Mouse (Mus musculus): ENCODE measurements around the gene Tnfrsf1b. TPM values are rescaled to one million over a fixed set of nuclear protein-coding genes. Genes with fewer than 3 reads are reported as not detected.

Gene Tnfrsf1b
- polyA plus RNA-seq, 1 experiment: 3.9 TPM

GRCm38 (mm10) chr4:145266505-145266904, 19.8 kb upstream of the Tnfrsf1b start:
- H3K36me3 ChIP-seq (ENCODE audit: control insufficient read depth, insufficient read depth, low read length, poor library complexity, severe bottlenecking): no peaks in the 10 kb centered on the region
- no peak overlapping the region for H3K27ac ChIP-seq (ENCODE audit: insufficient read depth, low read length)
- H3K9ac ChIP-seq (ENCODE audit: low read depth, poor library complexity, severe bottlenecking): no peak overlapping the region
- H3K4me1 ChIP-seq (ENCODE audit: control insufficient read depth, insufficient read depth, low read length): peaks cover 2% of the 10 kb centered on the region
- TF ChIP-seq POLR2A (IDR thresholded peaks at IDR 0.05; ENCODE audit: insufficient read depth, low read length): no peak
- H3K9me3 ChIP-seq (replicated peaks; ENCODE audit: control insufficient read depth, insufficient read depth, low read length, poor library complexity, severe bottlenecking): no peaks in the 10 kb centered on the region
- H3K4me3 ChIP-seq (ENCODE audit: low read depth, low read length): no peak overlapping the region
- no peaks in the 10 kb centered on the region for H3K27me3 ChIP-seq (ENCODE audit: control insufficient read depth, insufficient read depth, low read length, poor library complexity, severe bottlenecking)

GRCm38 (mm10) chr4:145264761-145265160, 18.1 kb upstream of the Tnfrsf1b start:
- Histone ChIP-seq H3K4me1 (ENCODE audit: control insufficient read depth, insufficient read depth, low read length) (peaks cover 5% of the 10 kb centered on the region), H3K27me3 (ENCODE audit: control insufficient read depth, insufficient read depth, low read length, poor library complexity, severe bottlenecking) (no peaks in the 10 kb centered on the region), H3K9ac (ENCODE audit: low read depth, poor library complexity, severe bottlenecking) (no peak overlapping the region), H3K9me3 (replicated peaks; ENCODE audit: control insufficient read depth, insufficient read depth, low read length, poor library complexity, severe bottlenecking) (no peaks in the 10 kb centered on the region), H3K4me3 (ENCODE audit: low read depth, low read length) (no peak overlapping the region), H3K36me3 (ENCODE audit: control insufficient read depth, insufficient read depth, low read length, poor library complexity, severe bottlenecking) (no peaks in the 10 kb centered on the region), H3K27ac (ENCODE audit: insufficient read depth, low read length) (no peak overlapping the region)
- TF ChIP-seq POLR2A (IDR thresholded peaks at IDR 0.05; ENCODE audit: insufficient read depth, low read length) (no peak), EP300 (IDR thresholded peaks at IDR 0.05; ENCODE audit: insufficient read depth, low read depth, low read length) (no peak), CTCF (IDR thresholded peaks at IDR 0.05; ENCODE audit: low read depth, low read length) (no peak)

- H3K27me3 ChIP-seq (ENCODE audit: control insufficient read depth, insufficient read depth, low read length, poor library complexity, severe bottlenecking): no peaks in the 10 kb centered on the region
Measured at GRCm38 (mm10) chr4:145263583-145263982, 16.9 kb upstream of the Tnfrsf1b start.

GRCm38 (mm10) chr4:145260802-145261201, 14.1 kb upstream of the Tnfrsf1b start:
- TF ChIP-seq POLR2A (IDR thresholded peaks at IDR 0.05; ENCODE audit: insufficient read depth, low read length) (no peak), EP300 (IDR thresholded peaks at IDR 0.05; ENCODE audit: insufficient read depth, low read depth, low read length) (no peak), CTCF (IDR thresholded peaks at IDR 0.05; ENCODE audit: low read depth, low read length) (no peak)
- Histone ChIP-seq H3K27me3 (ENCODE audit: control insufficient read depth, insufficient read depth, low read length, poor library complexity, severe bottlenecking) (no peaks in the 10 kb centered on the region), H3K27ac (ENCODE audit: insufficient read depth, low read length) (no peak overlapping the region), H3K4me1 (ENCODE audit: control insufficient read depth, insufficient read depth, low read length) (peaks cover 3% of the 10 kb centered on the region), H3K9me3 (replicated peaks; ENCODE audit: control insufficient read depth, insufficient read depth, low read length, poor library complexity, severe bottlenecking) (no peaks in the 10 kb centered on the region), H3K36me3 (ENCODE audit: control insufficient read depth, insufficient read depth, low read length, poor library complexity, severe bottlenecking) (no peaks in the 10 kb centered on the region), H3K9ac (ENCODE audit: low read depth, poor library complexity, severe bottlenecking) (no peak overlapping the region), H3K4me3 (ENCODE audit: low read depth, low read length) (no peak overlapping the region)

More at GRCm38 (mm10) chr4:145263583-145263982, 16.9 kb upstream of the Tnfrsf1b start:
- Histone ChIP-seq H3K27ac (ENCODE audit: insufficient read depth, low read length) (no peak overlapping the region), H3K36me3 (ENCODE audit: control insufficient read depth, insufficient read depth, low read length, poor library complexity, severe bottlenecking) (no peaks in the 10 kb centered on the region), H3K9ac (ENCODE audit: low read depth, poor library complexity, severe bottlenecking) (no peak overlapping the region), H3K4me1 (ENCODE audit: control insufficient read depth, insufficient read depth, low read length) (peaks cover 5% of the 10 kb centered on the region), H3K9me3 (replicated peaks; ENCODE audit: control insufficient read depth, insufficient read depth, low read length, poor library complexity, severe bottlenecking) (no peaks in the 10 kb centered on the region), H3K4me3 (ENCODE audit: low read depth, low read length) (no peak overlapping the region)
- TF ChIP-seq EP300 (IDR thresholded peaks at IDR 0.05; ENCODE audit: insufficient read depth, low read depth, low read length) (no peak), CTCF (IDR thresholded peaks at IDR 0.05; ENCODE audit: low read depth, low read length) (no peak), POLR2A (IDR thresholded peaks at IDR 0.05; ENCODE audit: insufficient read depth, low read length) (no peak)

- H3K27me3 ChIP-seq (ENCODE audit: control insufficient read depth, insufficient read depth, low read length, poor library complexity, severe bottlenecking): no peaks in the 10 kb centered on the region
- no peak for TF ChIP-seq POLR2A (IDR thresholded peaks at IDR 0.05; ENCODE audit: insufficient read depth, low read length)
- no peak for TF ChIP-seq CTCF (IDR thresholded peaks at IDR 0.05; ENCODE audit: low read depth, low read length)
- TF ChIP-seq EP300 (IDR thresholded peaks at IDR 0.05; ENCODE audit: insufficient read depth, low read depth, low read length): no peak
- H3K4me3 ChIP-seq (ENCODE audit: low read depth, low read length): no peak overlapping the region
Measured at GRCm38 (mm10) chr4:145257751-145258434, 11.2 kb upstream of the Tnfrsf1b start.

GRCm38 (mm10) chr4:145256144-145256543, 9.5 kb upstream of the Tnfrsf1b start:
- no peaks in the 10 kb centered on the region for H3K9me3 ChIP-seq (replicated peaks; ENCODE audit: control insufficient read depth, insufficient read depth, low read length, poor library complexity, severe bottlenecking)
- no peak overlapping the region for H3K4me3 ChIP-seq (ENCODE audit: low read depth, low read length)

More at GRCm38 (mm10) chr4:145257751-145258434, 11.2 kb upstream of the Tnfrsf1b start:
- H3K27ac ChIP-seq (ENCODE audit: insufficient read depth, low read length): no peak overlapping the region
- no peaks in the 10 kb centered on the region for H3K36me3 ChIP-seq (ENCODE audit: control insufficient read depth, insufficient read depth, low read length, poor library complexity, severe bottlenecking)
- no peaks in the 10 kb centered on the region for H3K9me3 ChIP-seq (replicated peaks; ENCODE audit: control insufficient read depth, insufficient read depth, low read length, poor library complexity, severe bottlenecking)
- peaks cover 4% of the 10 kb centered on the region for H3K4me1 ChIP-seq (ENCODE audit: control insufficient read depth, insufficient read depth, low read length)
- H3K9ac ChIP-seq (ENCODE audit: low read depth, poor library complexity, severe bottlenecking): no peak overlapping the region

More at GRCm38 (mm10) chr4:145256144-145256543, 9.5 kb upstream of the Tnfrsf1b start:
- Histone ChIP-seq H3K4me1 (ENCODE audit: control insufficient read depth, insufficient read depth, low read length) (peaks cover 4% of the 10 kb centered on the region), H3K27me3 (ENCODE audit: control insufficient read depth, insufficient read depth, low read length, poor library complexity, severe bottlenecking) (no peaks in the 10 kb centered on the region), H3K36me3 (ENCODE audit: control insufficient read depth, insufficient read depth, low read length, poor library complexity, severe bottlenecking) (no peaks in the 10 kb centered on the region), H3K27ac (ENCODE audit: insufficient read depth, low read length) (no peak overlapping the region), H3K9ac (ENCODE audit: low read depth, poor library complexity, severe bottlenecking) (no peak overlapping the region)
- TF ChIP-seq POLR2A (IDR thresholded peaks at IDR 0.05; ENCODE audit: insufficient read depth, low read length): no peak

Measured in ES-Bruce4 (cell line).